Mouse (Mus musculus) 416B (cell line): ENCODE measurements around the gene Cox14.

Source experiments
- DNase-seq: peaks from one replicate; pipeline ENCODE4 v3.0.0; 2011; ENCODE audit warnings: low read depth

Gene Cox14

DNA sequence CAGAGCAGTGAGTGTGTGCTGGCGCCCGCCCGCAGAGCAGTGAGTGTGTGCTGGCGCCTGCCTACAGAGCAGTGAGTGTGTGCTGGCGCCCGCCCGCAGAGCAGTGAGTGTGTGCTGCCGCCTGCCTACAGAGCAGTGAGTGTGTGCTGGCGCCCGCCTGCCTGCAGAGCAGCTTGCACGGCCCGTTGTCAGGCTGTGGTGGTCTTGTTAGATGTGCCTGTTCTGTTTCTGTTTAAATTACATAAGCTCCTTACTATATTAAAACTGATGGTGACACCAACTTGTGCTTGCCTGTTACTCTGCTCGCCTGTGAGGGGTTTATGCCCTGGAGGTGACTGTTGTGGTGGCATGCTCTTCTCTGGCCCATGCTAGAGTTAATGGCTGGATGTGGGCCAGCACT, 17.2 kb upstream of the Cox14 start:
- DNase-seq = no peak

DNA sequence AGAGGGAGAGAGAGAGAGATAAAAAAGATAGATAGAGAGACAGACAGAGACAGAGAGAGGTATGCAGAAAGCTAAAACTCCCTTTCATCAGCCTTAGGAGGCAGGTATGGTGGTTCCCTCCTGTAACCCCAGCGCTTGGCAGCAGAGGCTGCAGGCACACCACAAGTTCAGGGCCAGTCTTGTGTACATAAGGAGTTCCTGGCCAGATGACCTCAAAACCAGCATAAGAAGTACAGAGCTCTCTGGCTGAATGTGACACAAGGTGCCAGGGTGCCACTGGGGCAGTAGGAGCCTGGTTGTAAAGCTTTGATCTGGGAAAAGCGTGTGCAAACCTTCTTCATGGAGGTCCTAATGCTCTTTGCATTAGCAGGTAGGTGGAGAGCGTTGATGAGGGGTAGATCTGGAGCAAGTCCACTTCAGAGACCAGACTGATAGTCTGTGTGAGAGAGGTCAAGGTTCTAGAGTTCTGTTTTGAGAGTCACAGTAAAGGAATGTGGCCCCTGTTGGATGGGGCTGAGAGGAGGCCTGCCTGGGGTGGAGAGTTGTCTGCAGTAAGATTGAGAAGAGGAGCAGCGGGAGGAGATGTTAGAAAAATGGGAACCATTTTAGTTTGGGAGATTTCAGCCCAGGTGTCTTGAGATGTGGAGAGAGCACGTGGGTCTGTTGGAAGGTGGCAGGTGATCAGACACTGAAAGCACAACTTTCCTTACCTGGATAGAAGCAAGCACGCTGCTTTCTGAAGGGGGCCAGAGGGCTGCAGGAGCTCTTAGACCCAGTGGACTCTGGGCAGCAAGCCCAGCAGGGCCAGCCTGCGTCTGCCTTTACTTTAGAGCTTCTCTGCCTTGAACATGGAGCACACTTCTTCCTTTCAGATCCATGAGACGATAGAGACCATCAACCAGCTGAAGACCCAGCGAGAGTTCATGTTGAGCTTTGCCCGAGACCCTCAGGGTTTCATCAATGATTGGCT, 14.9 kb upstream of the Cox14 start:
- no peak for DNase-seq

GRCm38 (mm10) chr15:99711491-99711890, 13.9 kb upstream of the Cox14 start:
- DNase-seq = no peak

DNA sequence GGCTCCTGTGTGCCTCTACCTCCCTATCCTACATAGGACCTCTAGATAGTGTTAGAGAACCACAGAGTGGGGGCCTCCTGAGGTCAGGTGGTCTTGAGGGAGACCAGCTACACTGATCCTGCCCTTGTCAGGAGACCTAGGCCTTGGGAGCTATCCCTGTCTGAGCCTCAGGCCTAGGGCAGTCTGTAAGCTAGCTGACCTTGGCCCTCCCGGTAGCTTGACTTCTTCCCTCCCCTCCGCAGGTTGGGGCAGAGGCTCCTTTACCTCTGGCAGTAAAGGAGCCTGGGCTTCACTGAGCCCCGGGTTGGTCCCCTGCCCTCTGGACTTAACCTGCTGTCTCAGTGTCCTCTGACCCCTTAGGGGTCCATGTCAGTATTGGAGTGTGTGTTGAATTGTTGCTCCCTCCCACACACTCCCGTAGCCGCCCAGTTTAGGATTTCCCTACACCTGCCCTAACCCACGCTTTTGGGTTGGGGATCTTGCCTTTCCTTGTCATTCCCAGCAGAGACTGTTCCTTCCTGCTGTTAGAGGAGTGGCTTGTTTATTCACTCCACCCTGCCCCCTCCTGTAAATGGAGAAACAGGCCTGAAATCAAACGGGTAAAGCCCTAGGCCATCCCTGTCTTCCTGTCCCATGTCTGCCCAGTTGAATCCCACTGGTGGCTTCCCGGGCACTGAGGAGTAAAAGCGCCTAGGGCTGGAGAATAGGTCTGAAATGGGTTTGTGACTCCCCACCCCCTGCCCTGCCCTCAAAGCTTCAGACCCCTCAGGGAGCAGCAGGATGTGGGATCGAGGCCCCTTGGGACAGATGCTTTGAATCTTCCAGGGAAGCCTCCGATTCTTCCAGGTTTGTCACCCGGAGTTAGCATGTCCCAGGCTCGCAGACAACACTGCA, 12.5 kb upstream of the Cox14 start:
- no peak for DNase-seq

DNA sequence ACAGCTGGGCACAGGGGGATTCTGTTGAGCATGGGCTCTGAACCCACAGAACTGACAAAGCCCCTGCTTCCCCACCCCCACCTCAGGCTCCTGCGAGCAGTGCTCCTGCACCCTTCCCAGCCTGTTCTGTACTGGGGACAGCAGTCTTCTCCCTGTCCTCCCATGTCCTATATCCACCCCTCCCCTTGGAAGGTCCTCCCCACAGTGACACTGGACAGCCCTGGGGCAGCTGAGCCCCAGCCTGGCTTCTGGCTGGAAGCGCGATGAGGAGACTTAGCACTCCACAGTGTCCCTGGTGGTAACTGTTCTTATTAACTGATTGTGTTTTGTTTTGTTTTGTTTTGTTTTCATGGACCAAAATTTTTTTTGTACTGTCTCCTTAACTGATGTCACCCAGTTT, 11.8 kb upstream of the Cox14 start:
- DNase-seq = no peak

GRCm38 (mm10) chr15:99714206-99714605, 11.2 kb upstream of the Cox14 start:
- no peak for DNase-seq

- DNase-seq = peak; percentile 81
Measured at GRCm38 (mm10) chr15:99714858-99715257, 10.6 kb upstream of the Cox14 start.

DNA sequence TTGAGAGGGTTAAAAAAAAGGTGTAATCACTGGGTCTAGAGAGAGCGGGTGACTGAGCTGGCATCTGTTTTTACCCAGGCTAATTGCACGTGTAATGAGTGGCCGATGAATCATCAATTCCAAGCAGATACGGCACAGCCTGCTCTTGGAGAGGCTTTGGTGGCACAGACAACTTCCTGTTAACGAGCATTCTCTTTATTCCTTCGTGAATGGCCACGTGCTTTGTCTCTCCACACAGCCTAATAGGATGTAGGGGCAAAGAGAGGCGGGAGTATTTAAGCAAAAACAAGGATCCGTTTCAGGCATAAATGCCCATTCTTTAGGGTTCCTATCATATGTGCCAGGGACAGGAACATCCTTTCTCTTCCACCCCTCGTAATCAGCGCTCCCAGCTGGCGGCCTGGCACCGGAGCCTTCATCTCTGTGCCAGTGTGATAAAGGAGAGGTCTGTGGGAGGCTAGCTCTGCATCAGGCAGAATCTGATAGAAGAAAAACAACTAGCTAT, 10.0 kb upstream of the Cox14 start:
- DNase-seq = peak; percentile 73

GRCm38 (mm10) chr15:99715982-99716746, 9.3 kb upstream of the Cox14 start:
- DNase-seq = no peak

GRCm38 (mm10) chr15:99716814-99717213, 8.6 kb upstream of the Cox14 start:
- no peak for DNase-seq

- peak; percentile 43 for DNase-seq
Measured at GRCm38 (mm10) chr15:99717386-99718334, 7.8 kb upstream of the Cox14 start, which contains the start of gene Gpd1. TSS of gene Gpd1 (plus strand) at chr15:99717515.

GRCm38 (mm10) chr15:99718461-99719021, 6.9 kb upstream of the Cox14 start:
- no peak for DNase-seq

DNA sequence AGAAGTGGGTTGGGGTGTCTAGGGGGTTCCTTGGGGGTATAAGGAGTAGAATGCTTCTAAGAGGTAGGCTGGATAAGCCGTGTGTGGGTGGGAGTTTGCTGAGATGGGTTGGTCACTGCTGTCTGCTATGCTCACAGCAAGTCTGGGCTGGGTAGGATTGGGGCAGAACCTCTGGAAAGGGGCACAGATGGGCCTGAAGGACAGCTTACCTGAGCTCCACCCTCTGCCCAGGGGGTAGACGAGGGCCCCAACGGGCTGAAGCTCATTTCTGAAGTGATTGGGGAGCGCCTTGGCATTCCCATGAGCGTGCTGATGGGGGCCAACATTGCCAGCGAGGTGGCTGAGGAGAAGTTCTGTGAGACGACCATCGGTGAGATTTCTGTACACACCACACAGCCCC, 5.6 kb upstream of the Cox14 start:
- DNase-seq = no peak

- DNase-seq = no peak
Measured at GRCm38 (mm10) chr15:99721921-99722743, 3.3 kb upstream of the Cox14 start.

DNA sequence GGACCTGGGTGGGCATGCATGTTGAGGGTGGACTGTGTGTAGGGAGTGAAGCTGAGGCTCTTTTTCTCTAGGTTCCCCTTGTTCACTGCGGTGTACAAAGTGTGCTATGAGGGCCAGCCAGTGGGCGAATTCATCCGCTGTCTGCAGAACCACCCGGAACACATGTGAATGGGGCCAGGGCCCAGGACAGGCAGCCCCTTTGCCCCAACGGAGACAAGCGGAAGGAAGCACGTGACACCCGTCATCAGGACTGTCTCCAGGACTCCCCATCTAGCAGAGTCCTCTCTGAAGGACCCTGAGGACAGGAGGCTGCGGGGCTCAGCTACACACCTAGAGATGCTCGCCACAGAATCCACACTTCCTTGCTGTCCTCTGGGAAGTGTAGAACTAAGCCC, 2.3 kb upstream of the Cox14 start:
- DNase-seq = no peak

GRCm38 (mm10) chr15:99723515-99724291, 1.7 kb upstream of the Cox14 start:
- no peak for DNase-seq

DNA sequence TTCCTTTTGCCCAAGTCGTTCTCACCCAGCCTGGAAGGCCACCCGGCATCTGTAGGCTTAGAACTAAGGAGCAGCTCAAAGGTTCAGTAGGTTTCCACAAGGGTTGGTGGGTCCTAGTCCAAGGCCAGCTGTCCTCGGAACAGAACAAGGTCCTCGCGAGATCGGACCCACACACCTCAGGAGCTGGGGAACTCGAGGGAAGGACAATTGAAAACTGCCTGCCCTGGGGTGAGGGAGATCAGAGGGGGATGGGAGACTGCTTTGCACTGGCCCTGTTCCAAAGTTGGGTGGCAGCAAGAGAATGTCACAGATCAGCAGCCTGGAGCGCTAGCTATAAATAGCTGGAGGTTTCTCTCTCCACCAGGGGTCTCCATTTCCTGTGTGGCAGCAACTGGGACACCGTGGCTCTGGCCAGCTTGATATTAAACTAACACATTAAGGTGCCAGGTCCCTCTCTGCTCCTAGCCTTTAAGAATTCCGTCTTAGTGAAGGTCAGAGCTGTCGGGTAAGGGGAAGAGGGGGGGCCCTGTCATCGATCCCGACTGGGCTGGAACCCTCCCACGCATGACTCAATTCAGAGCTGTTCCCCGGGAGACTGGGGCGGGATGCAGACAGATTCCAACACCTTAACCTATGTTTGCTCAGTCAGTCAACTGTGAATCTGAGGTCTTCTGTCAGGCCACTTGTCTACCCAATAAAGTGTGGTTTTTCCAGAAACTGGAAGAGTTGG, 961 bp upstream of the Cox14 start:
- peak; percentile 69 for DNase-seq

DNA sequence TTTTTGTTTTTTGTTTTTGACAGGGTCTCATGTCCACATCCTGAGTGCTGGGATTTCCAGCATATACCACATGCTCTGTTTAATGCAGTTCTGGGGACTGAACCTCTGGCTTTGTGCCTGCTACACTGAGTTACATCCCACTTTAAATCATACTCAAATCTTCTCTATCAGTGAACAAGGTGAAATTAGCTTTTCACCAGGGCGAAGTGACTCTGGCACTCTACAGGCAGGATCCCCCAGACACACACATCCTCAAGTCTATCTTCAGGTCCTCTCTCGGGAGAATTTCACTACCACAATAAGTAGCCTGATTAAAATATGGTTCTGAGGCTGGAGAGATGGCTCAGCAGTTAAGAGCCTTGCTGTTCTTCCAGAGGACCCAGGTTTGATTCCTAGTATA, 1.1 kb downstream of the Cox14 start:
- DNase-seq = no peak
